Mouse (Mus musculus) kidney, postnatal 4 days (tissue): ENCODE results near the gene Bahd1.

Experiments
- DNase-seq, 2 experiments: peaks; one replicate each; pipeline ENCODE4 v3.0.0; 2021; ENCODE audit warnings: mixed read lengths in 2 of 2

The Bahd1 gene

GRCm38 (mm10) chr2:118943232-118943631 lies 43.1 kb downstream of the Bahd1 start:
- no peak for DNase-seq

GRCm38 (mm10) chr2:118948818-118949217 lies 48.6 kb downstream of the Bahd1 start:
- DNase-seq = no peak

- no peak for DNase-seq
Observed at GRCm38 (mm10) chr2:118949699-118950098, 49.5 kb downstream of the Bahd1 start.

GRCm38 (mm10) chr2:118956497-118956896 lies 56.3 kb downstream of the Bahd1 start:
- DNase-seq = no peak

GRCm38 (mm10) chr2:118959644-118960043 lies 59.5 kb downstream of the Bahd1 start:
- no peak for DNase-seq

- no peak for DNase-seq
Observed at GRCm38 (mm10) chr2:118960413-118960812, 60.2 kb downstream of the Bahd1 start.

GRCm38 (mm10) chr2:118961546-118961945 lies 61.4 kb downstream of the Bahd1 start:
- no peak for DNase-seq

GRCm38 (mm10) chr2:118963007-118963675 lies 63.0 kb downstream of the Bahd1 start:
- DNase-seq = no peak

- DNase-seq = no peak
Observed at GRCm38 (mm10) chr2:118963676-118964012, 63.5 kb downstream of the Bahd1 start.

GRCm38 (mm10) chr2:118969585-118970147 lies 69.5 kb downstream of the Bahd1 start:
- DNase-seq = no peak

- DNase-seq = no peak
Observed at GRCm38 (mm10) chr2:118972048-118972447, 71.9 kb downstream of the Bahd1 start.

GRCm38 (mm10) chr2:118972687-118973376 lies 72.7 kb downstream of the Bahd1 start:
- DNase-seq = peak; percentile 91 to 93
